Mouse (Mus musculus) yolk sac, embryonic 10.5 days (tissue): Measurements from ENCODE around the gene 4930563M21Rik.
A peak's percentile ranks its signal among the peaks of the same experiment; 100 is the strongest.
"Not testable (repeated sequence)": the region's sequence is repeated elsewhere in the genome, so short reads cannot be mapped to it uniquely, and the experiment has no call there.

ENCODE experiments used
- DNase-seq: peaks from one replicate; pipeline ENCODE4 v3.0.0-alpha.2; 2017; ENCODE audit warnings: low spot score

Gene 4930563M21Rik

GRCm38 (mm10) chr9:56010450-56010849, at the start of gene 4930563M21Rik:
TSS of gene 4930563M21Rik (minus strand) at chr9:56010550.
- DNase-seq = no peak

- no peak for DNase-seq
These were observed 45.8 kb upstream of the 4930563M21Rik start for GRCm38 (mm10) chr9:56056147-56056546.

- no peak for DNase-seq
These were observed 43.4 kb upstream of the 4930563M21Rik start for GRCm38 (mm10) chr9:56053796-56054195.

- no peak for DNase-seq
These were observed 31.9 kb upstream of the 4930563M21Rik start for GRCm38 (mm10) chr9:56042181-56042621.

- peak; percentile 96 for DNase-seq
These were observed 31.2 kb upstream of the 4930563M21Rik start, which contains the start of gene Rcn2 for GRCm38 (mm10) chr9:56041372-56042180. TSS of gene Rcn2 (plus strand) at chr9:56041845.

- no peak for DNase-seq
These were observed 21.9 kb upstream of the 4930563M21Rik start for GRCm38 (mm10) chr9:56032219-56032618.

- no peak for DNase-seq
These were observed 16.9 kb upstream of the 4930563M21Rik start for GRCm38 (mm10) chr9:56027292-56027691.

- DNase-seq = no peak
These were observed 14.4 kb upstream of the 4930563M21Rik start for GRCm38 (mm10) chr9:56024772-56025171.

- not testable (repeated sequence) for DNase-seq
These were observed 5.7 kb downstream of the 4930563M21Rik start for GRCm38 (mm10) chr9:56004679-56005078.

- no peak for DNase-seq
These were observed 63.5 kb downstream of the 4930563M21Rik start for GRCm38 (mm10) chr9:55946819-55947218.

GRCm38 (mm10) chr9:55941356-55941755, 69.0 kb downstream of the 4930563M21Rik start:
- DNase-seq = no peak

GRCm38 (mm10) chr9:55938618-55938985, 71.7 kb downstream of the 4930563M21Rik start:
- no peak for DNase-seq

GRCm38 (mm10) chr9:55937664-55938617, 72.4 kb downstream of the 4930563M21Rik start, which contains the start of gene Scaper:
TSS of gene Scaper (minus strand) at chr9:55938119.
- DNase-seq = peak; percentile 94

- DNase-seq = no peak
These were observed 73.1 kb downstream of the 4930563M21Rik start for GRCm38 (mm10) chr9:55937224-55937663.

GRCm38 (mm10) chr9:55932482-55932881, 77.9 kb downstream of the 4930563M21Rik start:
- no peak for DNase-seq

GRCm38 (mm10) chr9:55918579-55918978, 91.8 kb downstream of the 4930563M21Rik start:
- DNase-seq = no peak

GRCm38 (mm10) chr9:55916751-55917150, 93.6 kb downstream of the 4930563M21Rik start:
- no peak for DNase-seq
